Mouse (Mus musculus): ENCODE measurements at regions not wholly inside any gene's neighbourhood (a gene's known extent, or its start where the extent isn't known, plus 50 kb on each side); places are given as distances from the start of the nearest gene placed in this dataset.

GRCm38 (mm10) chr9:32815473-32815872 lies 179.5 kb downstream of the Ets1 start:
- DNase-seq (ENCODE audit: low spot score) (no peak), ATAC-seq (ENCODE audit: low FRiP score) (no peak)
- 83% methylated on average over 5 of the region's 5 CpGs for WGBS
- no peak overlapping the region for H3K4me2 ChIP-seq (replicated peaks; ENCODE audit: low read depth, low read length)
- H3K27me3 ChIP-seq (ENCODE audit: control insufficient read depth, insufficient read depth, low read length): no peaks in the 10 kb centered on the region
- H3K36me3 ChIP-seq (ENCODE audit: control insufficient read depth, insufficient read depth, low read length): no peaks in the 10 kb centered on the region
- no peak overlapping the region for H3K4me3 ChIP-seq (ENCODE audit: low read depth, low read length)
- H3K27ac ChIP-seq (ENCODE audit: low read depth, low read length): no peak overlapping the region
- no peak overlapping the region for H3K9ac ChIP-seq (ENCODE audit: low read depth, low read length)
- H3K4me1 ChIP-seq (replicated peaks; ENCODE audit: control insufficient read depth, insufficient read depth, low read length): no peaks in the 10 kb centered on the region
- H3K9me3 ChIP-seq (ENCODE audit: control insufficient read depth, low read length): no peaks in the 10 kb centered on the region

- no peak overlapping the region for H3K4me2 ChIP-seq (replicated peaks; ENCODE audit: low read depth, low read length)
- WGBS: 80% methylated on average over 9 of the region's 9 CpGs
- DNase-seq (ENCODE audit: low spot score) (no peak), ATAC-seq (ENCODE audit: low FRiP score) (no peak)
- no peaks in the 10 kb centered on the region for H3K27me3 ChIP-seq (ENCODE audit: control insufficient read depth, insufficient read depth, low read length)
- H3K4me1 ChIP-seq (replicated peaks; ENCODE audit: control insufficient read depth, insufficient read depth, low read length): no peaks in the 10 kb centered on the region
- no peak overlapping the region for H3K9ac ChIP-seq (ENCODE audit: low read depth, low read length)
- H3K9me3 ChIP-seq (ENCODE audit: control insufficient read depth, low read length): no peaks in the 10 kb centered on the region
- H3K36me3 ChIP-seq (ENCODE audit: control insufficient read depth, insufficient read depth, low read length): no peaks in the 10 kb centered on the region
- H3K27ac ChIP-seq (ENCODE audit: low read depth, low read length): no peak overlapping the region
- H3K4me3 ChIP-seq (ENCODE audit: low read depth, low read length): no peak overlapping the region
These were observed 180.8 kb downstream of the Ets1 start for GRCm38 (mm10) chr9:32816649-32817425.

GRCm38 (mm10) chr9:32817442-32818358 lies 181.7 kb downstream of the Ets1 start:
- Histone ChIP-seq H3K27me3 (ENCODE audit: control insufficient read depth, insufficient read depth, low read length) (no peaks in the 10 kb centered on the region), H3K4me3 (ENCODE audit: low read depth, low read length) (no peak overlapping the region), H3K9me3 (ENCODE audit: control insufficient read depth, low read length) (no peaks in the 10 kb centered on the region), H3K27ac (ENCODE audit: low read depth, low read length) (no peak overlapping the region), H3K4me1 (replicated peaks; ENCODE audit: control insufficient read depth, insufficient read depth, low read length) (no peaks in the 10 kb centered on the region), H3K36me3 (ENCODE audit: control insufficient read depth, insufficient read depth, low read length) (no peaks in the 10 kb centered on the region), H3K9ac (ENCODE audit: low read depth, low read length) (no peak overlapping the region), H3K4me2 (replicated peaks; ENCODE audit: low read depth, low read length) (no peak overlapping the region)
- 59% methylated on average over 7 of the region's 7 CpGs for WGBS
- no peak for ATAC-seq (ENCODE audit: low FRiP score)
- no peak for DNase-seq (ENCODE audit: low spot score)

GRCm38 (mm10) chr9:32823439-32824133 lies 187.6 kb downstream of the Ets1 start:
- WGBS: 51% methylated on average over 8 of the region's 8 CpGs

GRCm38 (mm10) chr9:32824134-32824531 lies 188.1 kb downstream of the Ets1 start:
- no peak overlapping the region for H3K4me2 ChIP-seq (replicated peaks; ENCODE audit: low read depth, low read length)
- H3K36me3 ChIP-seq (ENCODE audit: control insufficient read depth, insufficient read depth, low read length): no peaks in the 10 kb centered on the region
- H3K9ac ChIP-seq (ENCODE audit: low read depth, low read length): no peak overlapping the region
- H3K4me1 ChIP-seq (replicated peaks; ENCODE audit: control insufficient read depth, insufficient read depth, low read length): no peaks in the 10 kb centered on the region
- no peaks in the 10 kb centered on the region for H3K9me3 ChIP-seq (ENCODE audit: control insufficient read depth, low read length)
- no peak overlapping the region for H3K4me3 ChIP-seq (ENCODE audit: low read depth, low read length)
- ATAC-seq (ENCODE audit: low FRiP score) (no peak), DNase-seq (ENCODE audit: low spot score) (no peak)
- 73% methylated on average over 6 of the region's 6 CpGs for WGBS
- no peaks in the 10 kb centered on the region for H3K27me3 ChIP-seq (ENCODE audit: control insufficient read depth, insufficient read depth, low read length)
- H3K27ac ChIP-seq (ENCODE audit: low read depth, low read length): no peak overlapping the region

More at GRCm38 (mm10) chr9:32823439-32824133, 187.6 kb downstream of the Ets1 start:
- H3K4me1 ChIP-seq (replicated peaks; ENCODE audit: control insufficient read depth, insufficient read depth, low read length): no peaks in the 10 kb centered on the region
- no peaks in the 10 kb centered on the region for H3K9me3 ChIP-seq (ENCODE audit: control insufficient read depth, low read length)
- ATAC-seq (ENCODE audit: low FRiP score) (no peak), DNase-seq (ENCODE audit: low spot score) (peak; percentile 40)
- H3K36me3 ChIP-seq (ENCODE audit: control insufficient read depth, insufficient read depth, low read length): no peaks in the 10 kb centered on the region
- H3K4me2 ChIP-seq (replicated peaks; ENCODE audit: low read depth, low read length): no peak overlapping the region
- no peaks in the 10 kb centered on the region for H3K27me3 ChIP-seq (ENCODE audit: control insufficient read depth, insufficient read depth, low read length)
- no peak overlapping the region for H3K27ac ChIP-seq (ENCODE audit: low read depth, low read length)
- H3K9ac ChIP-seq (ENCODE audit: low read depth, low read length): no peak overlapping the region
- H3K4me3 ChIP-seq (ENCODE audit: low read depth, low read length): no peak overlapping the region

GRCm38 (mm10) chr9:32830268-32830891 lies 194.4 kb downstream of the Ets1 start:
- no peak for ATAC-seq (ENCODE audit: low FRiP score)
- Histone ChIP-seq H3K4me1 (replicated peaks; ENCODE audit: control insufficient read depth, insufficient read depth, low read length) (no peaks in the 10 kb centered on the region), H3K36me3 (ENCODE audit: control insufficient read depth, insufficient read depth, low read length) (no peaks in the 10 kb centered on the region), H3K4me2 (replicated peaks; ENCODE audit: low read depth, low read length) (no peak overlapping the region), H3K9ac (ENCODE audit: low read depth, low read length) (no peak overlapping the region), H3K4me3 (ENCODE audit: low read depth, low read length) (no peak overlapping the region), H3K27ac (ENCODE audit: low read depth, low read length) (no peak overlapping the region), H3K9me3 (ENCODE audit: control insufficient read depth, low read length) (no peaks in the 10 kb centered on the region), H3K27me3 (ENCODE audit: control insufficient read depth, insufficient read depth, low read length) (no peaks in the 10 kb centered on the region)
- 50% methylated on average over 2 of the region's 2 CpGs for WGBS
- DNase-seq (ENCODE audit: low spot score): no peak

- Histone ChIP-seq H3K27me3 (ENCODE audit: control insufficient read depth, insufficient read depth, low read length) (no peaks in the 10 kb centered on the region), H3K4me1 (replicated peaks; ENCODE audit: control insufficient read depth, insufficient read depth, low read length) (no peaks in the 10 kb centered on the region), H3K9ac (ENCODE audit: low read depth, low read length) (no peak overlapping the region), H3K4me3 (ENCODE audit: low read depth, low read length) (no peak overlapping the region), H3K36me3 (ENCODE audit: control insufficient read depth, insufficient read depth, low read length) (no peaks in the 10 kb centered on the region), H3K9me3 (ENCODE audit: control insufficient read depth, low read length) (no peaks in the 10 kb centered on the region), H3K4me2 (replicated peaks; ENCODE audit: low read depth, low read length) (no peak overlapping the region), H3K27ac (ENCODE audit: low read depth, low read length) (no peak overlapping the region)
- no peak for DNase-seq (ENCODE audit: low spot score)
- no peak for ATAC-seq (ENCODE audit: low FRiP score)
- 88% methylated on average over 8 of the region's 8 CpGs for WGBS
These were observed 197.4 kb downstream of the Ets1 start for GRCm38 (mm10) chr9:32833373-32833772.
